Mouse (Mus musculus) olfactory bulb, adult 2 months (tissue): Measurements from ENCODE around the gene Nav2.

Experiments used
- CTCF ChIP-seq: fragments of 200-500 bp; IDR thresholded peaks from 2 replicates; pipeline ENCODE4 v1.5.1; 2012; ENCODE audit warnings: low read depth, mild to moderate bottlenecking, low read length, moderate library complexity; ENCODE audit not compliant: insufficient read depth
- POLR2A ChIP-seq: fragments of 200-500 bp; IDR thresholded peaks from 2 replicates; pipeline ENCODE4 v1.6.1; 2012; ENCODE audit warnings: mild to moderate bottlenecking, low read depth, low read length, moderate library complexity; ENCODE audit not compliant: insufficient read depth

GRCm38 (mm10) chr7:49631885-49632284 lies 723.4 kb downstream of the Nav2 start:
- no peak for TF ChIP-seq CTCF
- no peak for TF ChIP-seq POLR2A
